Mouse (Mus musculus) colon, adult 2 months (tissue): Measurements from ENCODE around the gene 3110040N11Rik. TPM values are rescaled to one million over a fixed set of nuclear protein-coding genes. Genes with fewer than 3 reads are reported as not detected.

Source experiments
- polyA plus RNA-seq: library from polyadenylated mRNA; depleted of rRNA; stranded (reverse); fragments of >200 nt; gene quantifications from 2 replicates; pipeline ENCODE4 v1.2.3, GENCODE M21; 2012; rRNA removed

Gene 3110040N11Rik
- 23.9 and 26.6 TPM in 2 replicates for polyA plus RNA-seq

DNA sequence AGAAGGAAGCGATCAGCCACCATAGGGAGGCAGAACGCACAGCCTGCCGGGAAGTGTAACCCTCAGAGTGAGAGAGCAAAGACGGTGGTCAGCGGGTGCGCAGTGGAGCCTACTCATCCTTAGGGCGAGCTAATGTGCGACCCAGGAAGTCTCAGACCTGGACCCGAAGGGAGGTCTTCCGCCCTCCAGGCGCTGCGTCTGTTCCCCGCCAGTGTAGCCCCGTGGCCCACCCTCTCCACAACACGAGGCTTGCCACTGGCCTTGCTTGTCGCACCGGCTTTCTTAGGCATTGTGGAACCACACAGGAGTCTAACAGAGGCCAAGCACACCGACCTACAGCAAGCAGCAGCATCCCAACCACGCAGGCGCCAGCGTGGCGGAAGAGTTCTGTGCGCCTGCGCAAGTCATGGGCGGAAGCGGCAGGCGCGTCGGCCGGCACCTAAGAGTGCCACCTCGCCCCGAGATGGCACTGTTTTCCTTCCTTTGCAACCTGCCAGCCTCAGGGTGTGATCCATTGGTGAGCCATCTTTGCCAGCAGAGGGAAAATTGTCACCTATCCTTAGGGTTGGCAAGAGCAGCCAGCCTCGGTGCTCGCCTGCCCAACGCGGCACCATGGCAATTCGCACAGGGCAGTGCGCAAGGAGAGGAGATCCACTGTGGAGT is at the start of gene 3110040N11Rik:
Gene 3110040N11Rik (minus strand): TSS at position 384 of the 663 bp plus-strand sequence.

DNA sequence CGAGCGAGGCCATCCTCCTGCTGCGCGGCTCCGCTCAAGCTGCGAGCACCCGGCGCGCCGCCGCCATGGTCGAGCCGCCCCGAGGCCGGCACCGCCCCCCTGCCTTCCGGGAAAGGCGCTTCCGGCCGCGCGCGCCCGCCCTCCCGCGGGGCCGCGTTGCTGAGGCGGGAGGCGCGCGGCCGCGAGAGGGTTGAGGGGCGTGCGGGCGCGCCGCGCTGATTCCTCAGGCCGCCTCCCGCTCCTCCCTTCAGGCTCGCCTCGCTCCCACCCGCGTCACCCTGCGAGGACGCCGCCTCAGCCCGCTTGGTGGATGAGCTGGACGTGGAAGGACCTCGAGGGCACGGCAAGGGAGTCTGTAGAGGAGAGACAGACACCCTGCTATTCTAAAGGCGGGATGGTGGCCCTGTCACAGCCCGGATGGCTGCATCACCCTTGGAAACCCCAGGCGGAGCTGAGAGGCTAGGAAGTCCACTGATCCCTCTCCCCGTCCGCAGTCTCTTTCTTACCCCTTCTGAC is 40.2 kb upstream of the 3110040N11Rik start, which contains the start of gene Btbd1:
Gene Btbd1 (minus strand): TSS at position 53 of the 516 bp plus-strand sequence.

DNA sequence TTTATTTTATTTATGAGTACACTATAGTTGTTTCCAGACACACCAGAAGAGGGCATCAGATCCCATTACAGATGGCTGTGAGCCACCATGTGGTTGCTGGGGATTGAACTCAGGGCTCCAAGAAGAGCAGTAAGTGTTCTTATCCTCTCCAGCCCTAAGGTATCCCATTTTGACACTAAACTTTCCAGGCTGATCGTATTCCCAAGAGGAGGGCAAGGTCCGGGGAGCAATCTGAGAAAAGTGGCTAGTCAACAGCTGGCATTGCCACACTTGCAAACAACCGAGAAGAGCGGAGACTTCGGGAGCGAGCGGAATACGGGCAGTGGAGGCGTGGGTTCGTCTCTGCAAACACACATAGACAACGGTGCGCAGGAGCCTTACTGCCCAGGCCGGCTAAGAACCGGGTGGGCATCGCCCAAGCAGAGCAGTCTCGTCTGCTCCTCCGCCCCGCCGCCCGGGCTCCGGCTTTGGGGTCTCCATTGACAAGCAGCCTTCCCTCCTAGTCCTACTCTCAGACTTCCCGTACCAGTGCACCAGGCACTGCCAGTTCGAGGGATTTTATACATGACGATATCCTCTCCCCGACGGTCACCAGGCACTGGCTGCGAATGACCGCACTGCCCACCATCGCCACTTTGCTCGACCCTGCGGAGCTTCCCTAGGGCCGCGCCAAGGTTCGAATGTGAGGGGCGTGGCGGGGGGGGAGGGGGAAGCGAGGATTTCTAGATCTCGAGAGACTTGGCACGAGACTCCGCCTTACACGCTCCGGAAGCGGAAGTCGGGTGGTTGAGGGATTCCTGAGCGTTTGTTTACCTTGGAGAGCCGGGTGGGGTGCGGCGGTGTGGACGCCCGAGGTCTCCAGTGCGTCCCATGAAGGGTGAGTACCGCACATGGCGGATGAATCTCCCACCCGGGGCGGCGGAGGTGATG is 26.8 kb downstream of the 3110040N11Rik start, which contains the start of gene Ramac:
Gene Ramac (plus strand): TSS at position 746 of the 930 bp plus-strand sequence.

Other genes starting within 250 kb of the 3110040N11Rik start
- 0.02 TPM in 1 of 2 replicates, not detected in the other for gene Fsd2, start 222.5 kb downstream of the 3110040N11Rik start, polyA plus RNA-seq
- gene Whamm, start 218.2 kb downstream of the 3110040N11Rik start, polyA plus RNA-seq: 38.1 and 40.2 TPM in 2 replicates
- 28.3 and 34.6 TPM in 2 replicates for gene Homer2, start 82.0 kb downstream of the 3110040N11Rik start, polyA plus RNA-seq
- 5.4 and 5.5 TPM in 2 replicates for gene Ramac, start 26.6 kb downstream of the 3110040N11Rik start, polyA plus RNA-seq
- 26.8 and 33.3 TPM in 2 replicates for gene Btbd1, start 40.0 kb upstream of the 3110040N11Rik start, polyA plus RNA-seq
- gene Gm10160, start 66.3 kb upstream of the 3110040N11Rik start, polyA plus RNA-seq: not detected in 2 replicates
- gene Tm6sf1, start 69.5 kb upstream of the 3110040N11Rik start, polyA plus RNA-seq: 15.1 and 21.5 TPM in 2 replicates
- 2.5 and 3.2 TPM in 2 replicates for gene Hdgfl3, start 145.0 kb upstream of the 3110040N11Rik start, polyA plus RNA-seq
- 0.16 and 0.34 TPM in 2 replicates for gene Bnc1, start 202.8 kb upstream of the 3110040N11Rik start, polyA plus RNA-seq